Mouse (Mus musculus) small intestine, adult 2 months (tissue): ENCODE results near the gene Mrps5. TPM values are rescaled to one million over a fixed set of nuclear protein-coding genes. Genes with fewer than 3 reads are reported as not detected.

ENCODE experiments used
- H3K27ac ChIP-seq: fragments of 200-500 bp; 2 replicates; pipeline ENCODE4 v1.5.1; 2012; ENCODE audit warnings: low read depth, low read length, control low read depth, inconsistent platforms; ENCODE audit not compliant: insufficient read depth
- H3K27me3 ChIP-seq: fragments of 200-500 bp; 2 replicates; pipeline ENCODE4 v1.6.1; 2012; ENCODE audit warnings: mild to moderate bottlenecking, moderate library complexity, low read length, inconsistent platforms; ENCODE audit not compliant: control insufficient read depth, insufficient read depth
- H3K36me3 ChIP-seq: fragments of 200-500 bp; 2 replicates; pipeline ENCODE4 v1.6.1; 2012; ENCODE audit warnings: mild to moderate bottlenecking, low read length, control low read depth, inconsistent platforms; ENCODE audit not compliant: control insufficient read depth, insufficient read depth
- H3K4me1 ChIP-seq: fragments of 200-500 bp; 2 replicates; pipeline ENCODE4 v1.6.1; 2012; ENCODE audit warnings: low read length, inconsistent platforms, mixed read lengths; ENCODE audit not compliant: control insufficient read depth, insufficient read depth, insufficient read length
- H3K4me3 ChIP-seq: fragments of 200-500 bp; 2 replicates; pipeline ENCODE4 v1.5.1; 2012; ENCODE audit warnings: low read depth, mild to moderate bottlenecking, control low read depth, inconsistent platforms, low read length, moderate library complexity
- CTCF ChIP-seq: fragments of 200-500 bp; IDR thresholded peaks from 2 replicates; pipeline ENCODE4 v1.5.1; 2012; ENCODE audit warnings: low read depth, mild to moderate bottlenecking, control low read depth, inconsistent platforms, low read length, moderate library complexity, mixed read lengths; ENCODE audit not compliant: insufficient replicate concordance, insufficient read length; ENCODE audit errors: extremely low read depth
- POLR2A ChIP-seq: fragments of 200-500 bp; IDR thresholded peaks from 2 replicates; pipeline ENCODE4 v1.6.1; 2012; ENCODE audit warnings: low read depth, mild to moderate bottlenecking, control low read depth, inconsistent platforms, low read length, moderate library complexity
- WGBS: fragments of 180-500 bp; shearing (Covaris S2); methylation state at CpG from one replicate; pipeline ENCODE4 v1.1.7; 2018; 5-methylcytosine and 5-hydroxymethylcytosine counted together
- polyA plus RNA-seq: library from polyadenylated mRNA; depleted of rRNA; stranded (reverse); fragments of >200 nt; gene quantifications from 2 replicates; pipeline ENCODE4 v1.2.3, GENCODE M21; 2012

Gene Mrps5
- polyA plus RNA-seq, 1 experiment, result 31.2 TPM

- no peaks in the 10 kb centered on the region for H3K4me1 ChIP-seq
- no peak overlapping the region for H3K4me3 ChIP-seq
- H3K36me3 ChIP-seq, result no peaks in the 10 kb centered on the region
- no peak for TF ChIP-seq POLR2A
- no peak for TF ChIP-seq CTCF
- H3K27ac ChIP-seq, result no peak overlapping the region
- 66% methylated on average over 2 of the region's 2 CpGs for WGBS
- no peaks in the 10 kb centered on the region; the same call in 1 of the 2 replicates for H3K27me3 ChIP-seq
These were observed 45.6 kb downstream of the Mrps5 start for GRCm38 (mm10) chr2:127632601-127633000.

- Histone ChIP-seq H3K36me3 (no peaks in the 10 kb centered on the region), H3K27ac (no peak overlapping the region), H3K4me3 (no peak overlapping the region), H3K27me3 (no peaks in the 10 kb centered on the region; the same call in 1 of the 2 replicates), H3K4me1 (no peaks in the 10 kb centered on the region)
- 56% methylated on average over 6 of the region's 6 CpGs for WGBS
- TF ChIP-seq POLR2A, result no peak
- no peak for TF ChIP-seq CTCF
These were observed 48.6 kb downstream of the Mrps5 start for GRCm38 (mm10) chr2:127635581-127635980.

GRCm38 (mm10) chr2:127638973-127639372 is 52.0 kb downstream of the Mrps5 start:
- Histone ChIP-seq H3K27me3 (no peaks in the 10 kb centered on the region), H3K36me3 (no peaks in the 10 kb centered on the region), H3K27ac (no peak overlapping the region), H3K4me3 (no peak overlapping the region), H3K4me1 (no peaks in the 10 kb centered on the region)
- 37% methylated on average over 9 of the region's 9 CpGs for WGBS
- TF ChIP-seq POLR2A (no peak), CTCF (no peak)

DNA sequence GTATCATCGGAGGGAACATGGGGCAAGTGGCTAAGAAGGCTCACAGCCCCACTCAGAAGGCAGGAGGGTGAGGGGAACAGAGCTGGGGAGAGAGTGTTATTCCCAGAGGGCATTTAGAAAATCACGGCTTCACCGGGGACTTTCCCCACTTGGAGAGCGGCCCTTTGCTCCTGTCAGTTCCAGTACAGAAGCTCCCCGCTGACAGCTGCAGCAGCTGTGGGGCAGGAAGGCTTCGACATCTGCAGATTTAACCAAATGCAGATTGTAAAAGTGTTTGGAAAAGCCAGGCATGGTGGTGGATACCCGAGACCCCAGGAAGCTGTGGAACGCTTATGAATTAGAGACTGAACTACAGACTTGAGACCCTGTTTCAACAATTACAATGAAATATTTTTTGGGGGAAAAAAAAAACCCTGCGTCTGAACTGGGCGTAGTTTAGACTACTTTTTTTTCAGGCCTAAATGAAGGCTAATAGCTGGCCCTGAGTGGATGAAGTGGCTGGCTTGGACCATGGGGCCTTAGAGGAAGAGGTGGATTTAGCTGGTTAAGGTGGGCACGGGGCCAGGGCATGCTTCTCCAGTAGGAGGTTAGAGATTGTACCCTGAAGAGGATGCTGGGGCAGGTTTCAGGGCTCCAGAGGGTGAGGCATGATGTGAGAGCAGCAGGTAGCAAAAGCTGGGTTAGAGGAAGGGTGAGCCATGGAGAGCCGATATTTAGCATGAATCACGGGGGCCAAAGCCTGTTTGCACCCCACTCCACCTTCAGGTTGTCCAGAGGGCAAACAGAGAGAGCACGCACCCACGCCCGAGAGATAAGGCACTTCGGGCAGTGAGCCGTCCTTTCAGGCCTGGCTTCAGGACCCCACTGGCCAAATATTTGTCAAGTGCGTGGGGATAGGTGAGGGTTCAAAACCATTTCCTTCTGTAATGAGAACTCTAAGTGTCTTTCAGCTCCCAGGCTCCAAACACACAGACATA is 57.0 kb downstream of the Mrps5 start:
- Histone ChIP-seq H3K4me1 (no peaks in the 10 kb centered on the region; the same call in 1 of the 2 replicates), H3K27me3 (no peaks in the 10 kb centered on the region), H3K36me3 (no peaks in the 10 kb centered on the region), H3K4me3 (no peak overlapping the region), H3K27ac (no peak overlapping the region)
- TF ChIP-seq POLR2A (no peak), CTCF (no peak)
- 43% methylated on average over 19 of the region's 19 CpGs for WGBS

DNA sequence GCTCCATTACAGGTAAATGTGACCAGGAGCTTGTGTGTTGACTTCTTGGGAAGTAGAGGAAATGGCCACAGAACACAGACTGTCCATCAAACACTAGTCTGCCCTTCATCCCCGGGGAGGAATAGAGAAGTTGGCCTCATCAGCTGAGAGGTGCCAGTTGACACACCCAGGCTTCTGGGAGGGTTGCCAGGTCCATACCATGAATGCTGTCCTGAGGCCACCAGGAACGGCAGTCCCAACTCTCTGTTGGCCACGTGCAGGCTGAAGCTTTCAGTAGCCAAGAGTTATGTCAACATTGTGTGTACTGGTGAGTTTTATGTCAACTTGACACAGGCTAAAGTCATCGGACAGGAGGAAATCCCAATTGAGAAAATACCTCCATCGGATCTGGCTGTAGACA is 59.9 kb downstream of the Mrps5 start:
- H3K27me3 ChIP-seq, result no peaks in the 10 kb centered on the region
- 28% methylated on average over 5 of the region's 5 CpGs for WGBS
- H3K36me3 ChIP-seq, result no peaks in the 10 kb centered on the region
- no peak overlapping the region for H3K27ac ChIP-seq
- no peaks in the 10 kb centered on the region; the same call in 1 of the 2 replicates for H3K4me1 ChIP-seq
- no peak overlapping the region for H3K4me3 ChIP-seq
- TF ChIP-seq POLR2A (no peak), CTCF (no peak)

GRCm38 (mm10) chr2:127648145-127648544 is 61.1 kb downstream of the Mrps5 start:
- Histone ChIP-seq H3K27ac (no peak overlapping the region), H3K27me3 (no peaks in the 10 kb centered on the region), H3K36me3 (no peaks in the 10 kb centered on the region), H3K4me1 (no peaks in the 10 kb centered on the region; the same call in 1 of the 2 replicates), H3K4me3 (no peak overlapping the region)
- WGBS, result 89% methylated on average over 6 of the region's 6 CpGs
- TF ChIP-seq CTCF, result no peak
- no peak for TF ChIP-seq POLR2A

- H3K27ac ChIP-seq, result no peak overlapping the region
- WGBS, result 28% methylated on average over 5 of the region's 5 CpGs
- H3K36me3 ChIP-seq, result no peaks in the 10 kb centered on the region
- H3K4me3 ChIP-seq, result no peak overlapping the region
- peaks cover 7% of the 10 kb centered on the region; the same call in 1 of the 2 replicates for H3K27me3 ChIP-seq
- H3K4me1 ChIP-seq, result no peaks in the 10 kb centered on the region; the same call in 1 of the 2 replicates
- no peak for TF ChIP-seq POLR2A
- TF ChIP-seq CTCF, result no peak
These were observed 62.9 kb downstream of the Mrps5 start for GRCm38 (mm10) chr2:127649921-127650320.
